Mouse (Mus musculus): ENCODE results near the gene Mfsd2a. TPM values are rescaled to one million over a fixed set of nuclear protein-coding genes. Genes with fewer than 3 reads are reported as not detected.

Gene Mfsd2a
- polyA plus RNA-seq, 1 experiment from 2014 or later: 3.1 TPM

- Histone ChIP-seq H3K27ac (ENCODE audit: low read length) (no peak overlapping the region), H3K9me3 (ENCODE audit: low read length) (no peaks in the 10 kb centered on the region), H3K27me3 (ENCODE audit: insufficient read depth, low read length) (no peaks in the 10 kb centered on the region), H3K9ac (replicated peaks; ENCODE audit: low read length) (no peak overlapping the region), H3K36me3 (ENCODE audit: insufficient read depth, low read length) (no peaks in the 10 kb centered on the region), H3K4me1 (ENCODE audit: insufficient read depth, low read length) (no peaks in the 10 kb centered on the region), H3K4me3 (ENCODE audit: low read length) (no peak overlapping the region), H3K4me2 (replicated peaks; ENCODE audit: low read depth, low read length) (no peak overlapping the region)
- WGBS: 15% methylated on average over 5 of the region's 5 CpGs
- no peak for ATAC-seq (ENCODE audit: low FRiP score, low TSS enrichment)
These were observed 62.7 kb downstream of the Mfsd2a start for GRCm38 (mm10) chr4:122898313-122898712.

DNA sequence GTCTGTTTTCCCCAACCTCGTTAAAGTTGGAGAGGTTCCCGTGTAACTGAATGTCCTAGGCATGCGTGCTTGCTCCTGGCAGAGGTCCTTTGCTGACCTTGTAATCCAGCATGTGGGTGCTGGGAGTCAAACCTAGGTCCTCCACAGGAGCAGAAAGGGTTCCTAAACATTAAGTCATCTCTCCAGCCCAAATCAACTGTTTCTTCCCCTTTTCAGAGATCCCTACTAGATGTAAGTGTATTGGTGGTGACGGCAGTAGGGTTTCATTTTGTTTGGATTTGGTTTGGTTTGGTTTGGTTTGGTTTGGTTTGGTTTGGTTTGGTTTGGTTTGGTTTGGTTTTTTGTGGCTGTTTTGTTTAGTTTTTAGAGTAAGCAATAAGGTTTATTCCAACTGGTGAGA is 63.2 kb downstream of the Mfsd2a start:
- WGBS: 74% methylated on average over 4 of the region's 4 CpGs
- H3K9ac ChIP-seq (replicated peaks; ENCODE audit: low read length): no peak overlapping the region
- ATAC-seq (ENCODE audit: low FRiP score, low TSS enrichment): no peak

More for the DNA sequence above, 63.2 kb downstream of the Mfsd2a start:
- H3K4me1 ChIP-seq (ENCODE audit: insufficient read depth, low read length): no peaks in the 10 kb centered on the region
- no peaks in the 10 kb centered on the region for H3K27me3 ChIP-seq (ENCODE audit: insufficient read depth, low read length)
- H3K27ac ChIP-seq (ENCODE audit: low read length): no peak overlapping the region
- no peak overlapping the region for H3K4me2 ChIP-seq (replicated peaks; ENCODE audit: low read depth, low read length)
- no peak overlapping the region for H3K4me3 ChIP-seq (ENCODE audit: low read length)
- H3K36me3 ChIP-seq (ENCODE audit: insufficient read depth, low read length): no peaks in the 10 kb centered on the region
- no peaks in the 10 kb centered on the region for H3K9me3 ChIP-seq (ENCODE audit: low read length)

Other genes with a start within 250 kb of the Mfsd2a start
- gene Ppt1, start 124.9 kb downstream of the Mfsd2a start, polyA plus RNA-seq (2015; fragmentation: Nextera tagmentation; extraction: Ambion mirVana): 92.0 and 97.9 TPM in 2 replicates
- gene Cap1, start 75.1 kb downstream of the Mfsd2a start, polyA plus RNA-seq (2015; fragmentation: Nextera tagmentation; extraction: Ambion mirVana): 79.7 and 90.2 TPM in 2 replicates
- 6.8 and 7.0 TPM in 2 replicates for gene Mycl, start 34.5 kb upstream of the Mfsd2a start, polyA plus RNA-seq (2015; fragmentation: Nextera tagmentation; extraction: Ambion mirVana)
- 18.1 and 21.5 TPM in 2 replicates for gene Trit1, start 55.4 kb upstream of the Mfsd2a start, polyA plus RNA-seq (2015; fragmentation: Nextera tagmentation; extraction: Ambion mirVana)
- gene Bmp8b, start 144.0 kb upstream of the Mfsd2a start, polyA plus RNA-seq (2015; fragmentation: Nextera tagmentation; extraction: Ambion mirVana): 0.17 and 0.26 TPM in 2 replicates
- gene Oxct2b, start 155.1 kb upstream of the Mfsd2a start, polyA plus RNA-seq (2015; fragmentation: Nextera tagmentation; extraction: Ambion mirVana): 0.12 TPM in 1 of 2 replicates, not detected in the other
- 112 TPM in 2 replicates for gene Ppie, start 178.8 kb upstream of the Mfsd2a start, polyA plus RNA-seq (2015; fragmentation: Nextera tagmentation; extraction: Ambion mirVana)
- 1.3 and 1.7 TPM in 2 replicates for gene Hpcal4, start 222.0 kb upstream of the Mfsd2a start, polyA plus RNA-seq (2015; fragmentation: Nextera tagmentation; extraction: Ambion mirVana)
- 0.25 and 0.28 TPM in 2 replicates for gene Nt5c1a, start 240.3 kb upstream of the Mfsd2a start, polyA plus RNA-seq (2015; fragmentation: Nextera tagmentation; extraction: Ambion mirVana)

Data from kidney, embryonic 16.5 days (tissue).